Mouse (Mus musculus) layer of hippocampus, adult 9-11 months (tissue): ENCODE measurements around the gene Gm28036.

ENCODE experiments used
- DNase-seq: peaks from one replicate; pipeline ENCODE4 v3.0.0; 2022

Gene Gm28036

DNA sequence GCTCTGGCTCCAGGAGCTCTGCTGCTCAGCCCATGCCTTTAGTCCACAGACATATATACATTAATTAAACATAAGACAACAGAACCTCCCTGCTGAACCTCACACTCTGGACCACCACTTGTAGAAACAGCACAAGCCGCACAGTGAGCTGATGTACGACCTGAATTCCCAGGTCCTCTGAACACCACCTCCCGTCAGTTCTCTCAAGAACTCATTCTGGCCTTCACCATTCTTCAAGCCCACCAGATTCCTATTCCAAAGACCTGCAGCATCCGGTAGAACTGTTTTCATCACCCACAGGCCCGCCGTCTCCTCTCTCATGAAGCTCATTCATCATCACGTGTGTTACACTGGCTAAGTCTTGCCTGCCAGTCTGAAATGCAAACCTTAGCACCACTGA lies 46.5 kb downstream of the Gm28036 start:
- DNase-seq: no peak

DNA sequence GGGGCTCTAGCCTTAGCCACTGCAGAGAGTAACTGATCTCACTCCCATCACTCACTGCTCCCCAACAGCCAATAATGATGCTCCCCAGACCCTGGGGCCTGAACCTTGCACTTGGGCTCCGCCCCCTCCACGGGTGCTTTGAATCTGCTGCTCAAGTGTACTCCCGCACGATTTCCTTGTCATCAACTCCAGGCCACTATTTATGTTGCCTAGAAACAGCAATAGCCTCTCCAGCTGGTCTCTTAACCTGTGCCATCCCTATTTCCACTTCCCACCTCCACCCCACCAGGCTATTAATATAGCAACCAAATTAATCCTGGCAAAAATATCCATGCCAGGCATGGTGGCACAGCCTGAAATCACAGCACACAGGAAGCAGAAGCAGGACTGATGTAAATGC lies 47.2 kb downstream of the Gm28036 start:
- DNase-seq: no peak

DNA sequence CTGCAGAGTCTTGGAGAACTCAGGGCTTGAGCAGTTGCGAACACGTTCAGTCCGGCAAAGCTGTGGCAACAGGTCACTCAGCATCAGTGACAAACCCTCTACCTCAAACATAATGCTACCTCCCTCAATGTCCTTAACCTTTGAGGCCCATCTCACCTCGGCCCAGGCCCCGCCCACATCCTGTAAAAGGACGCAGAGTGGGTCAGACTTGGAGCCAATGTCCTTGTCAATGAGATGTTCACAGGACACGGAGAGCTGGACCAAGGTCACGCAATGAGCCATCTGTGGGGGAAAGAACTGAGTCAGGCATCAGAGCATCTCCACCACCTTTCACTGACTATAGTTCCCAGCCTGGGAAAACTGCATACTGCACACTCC lies 47.7 kb downstream of the Gm28036 start:
- no peak for DNase-seq

DNA sequence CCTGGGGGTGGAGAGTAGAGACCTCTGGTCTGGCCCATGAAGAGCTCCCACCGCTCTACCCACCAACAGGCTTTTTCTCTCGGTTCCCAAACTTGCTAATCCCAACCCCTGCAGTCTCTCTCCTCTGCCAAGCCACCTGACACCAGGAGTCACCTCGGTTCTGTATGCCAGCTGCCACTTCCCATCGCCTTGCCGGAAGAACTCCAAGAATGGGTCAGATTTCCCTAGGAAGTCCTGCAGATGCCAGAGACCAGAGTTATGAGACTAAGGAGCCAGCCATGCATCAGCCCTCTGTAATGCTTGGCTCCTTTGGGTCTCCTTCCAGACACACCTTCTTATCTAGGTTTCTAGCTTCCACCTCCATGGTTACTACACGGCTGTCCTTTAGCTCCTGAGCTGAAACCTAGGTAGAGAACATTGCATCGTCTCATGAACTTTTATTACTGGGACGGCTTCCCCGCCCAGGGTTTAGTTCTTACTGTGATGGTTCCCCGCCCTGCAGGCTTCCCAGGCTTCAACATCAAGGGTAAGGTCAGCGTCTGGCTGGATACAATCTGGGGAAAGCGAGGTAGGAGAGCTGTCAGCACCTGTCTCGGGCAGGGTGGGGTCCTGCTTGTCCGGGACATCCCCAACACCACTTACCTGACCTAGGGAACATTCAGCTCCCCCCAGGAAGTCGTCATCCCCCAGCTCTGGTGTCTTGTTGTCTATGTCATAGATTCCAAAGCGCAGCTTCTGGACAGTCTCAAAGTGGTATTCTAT lies 48.3 kb downstream of the Gm28036 start:
- no peak for DNase-seq

DNA sequence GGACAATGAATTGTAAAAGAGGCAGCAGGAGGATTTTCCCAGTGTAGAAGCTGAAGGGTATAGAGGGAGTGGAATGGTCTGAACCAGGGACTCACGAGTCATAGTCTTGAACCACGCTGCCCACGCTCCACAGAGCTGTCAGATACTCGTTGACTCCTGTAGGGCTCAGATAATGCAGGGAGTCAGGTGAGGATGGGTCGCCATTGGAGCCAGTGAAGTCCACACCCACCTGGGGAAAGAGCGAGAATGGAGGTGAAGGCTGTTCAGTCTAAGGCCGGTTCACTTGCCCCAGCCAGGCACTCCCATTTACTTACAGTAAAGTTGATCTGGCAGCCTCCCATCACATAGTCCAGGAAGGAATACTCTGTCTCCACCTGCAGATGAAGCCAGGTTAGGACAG lies 49.4 kb downstream of the Gm28036 start:
- no peak for DNase-seq

DNA sequence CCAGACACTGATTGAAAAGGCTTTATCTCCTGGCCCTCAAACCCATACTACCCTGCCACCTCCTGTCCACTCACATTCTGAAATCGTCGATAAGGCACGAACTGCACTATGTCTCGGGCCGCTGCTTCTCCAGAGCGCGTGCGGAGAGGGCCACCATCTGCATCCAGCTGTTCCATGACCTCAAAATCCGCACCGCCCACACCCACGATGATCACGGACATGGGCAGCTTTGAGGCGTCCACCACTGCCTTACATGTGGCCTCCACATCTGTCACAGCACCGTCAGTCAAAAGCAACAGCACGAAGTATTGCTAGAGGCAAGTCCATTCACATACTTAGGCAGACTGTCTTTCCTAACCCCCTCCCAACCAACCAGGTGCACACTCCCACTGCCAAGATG lies 53.2 kb downstream of the Gm28036 start:
- DNase-seq: no peak

DNA sequence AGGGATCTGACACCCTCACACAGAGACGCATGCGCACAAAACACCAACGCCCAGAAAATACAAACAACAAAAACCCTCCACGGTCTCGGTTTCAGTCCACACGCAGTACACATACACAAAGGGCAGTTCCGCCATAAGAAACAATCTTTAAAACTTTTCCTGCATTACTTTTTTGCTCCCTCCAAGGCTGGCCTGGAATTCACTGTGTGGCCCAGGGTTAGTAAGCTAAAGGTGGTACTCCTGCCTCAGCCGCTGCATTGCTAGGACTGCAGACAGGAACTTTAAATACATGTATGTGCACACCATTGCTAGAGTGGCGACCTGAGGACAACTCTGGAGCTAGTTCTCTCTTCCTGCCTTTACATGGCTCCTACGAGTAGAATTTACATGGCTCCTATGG lies 55.7 kb downstream of the Gm28036 start:
- no peak for DNase-seq

DNA sequence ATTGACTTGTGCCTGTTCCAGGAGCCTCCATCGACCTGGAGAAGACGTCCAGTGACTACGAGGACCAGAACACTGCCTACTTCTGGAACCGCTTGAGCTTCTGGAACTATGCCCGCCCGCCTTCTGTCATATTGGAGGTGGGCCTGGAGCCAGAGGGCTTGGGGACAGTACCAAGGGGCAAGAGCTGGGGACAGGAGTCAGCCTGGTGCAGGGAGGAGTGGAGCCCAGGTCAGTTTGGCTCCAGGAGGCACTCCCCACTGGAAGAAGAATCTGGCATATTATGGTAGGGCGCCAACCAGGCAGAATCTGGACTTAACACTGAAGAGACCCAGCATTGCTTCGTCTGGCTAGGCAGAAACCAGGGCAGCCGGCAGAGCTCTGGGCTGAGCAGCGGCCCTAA lies 59.0 kb downstream of the Gm28036 start:
- DNase-seq: no peak

DNA sequence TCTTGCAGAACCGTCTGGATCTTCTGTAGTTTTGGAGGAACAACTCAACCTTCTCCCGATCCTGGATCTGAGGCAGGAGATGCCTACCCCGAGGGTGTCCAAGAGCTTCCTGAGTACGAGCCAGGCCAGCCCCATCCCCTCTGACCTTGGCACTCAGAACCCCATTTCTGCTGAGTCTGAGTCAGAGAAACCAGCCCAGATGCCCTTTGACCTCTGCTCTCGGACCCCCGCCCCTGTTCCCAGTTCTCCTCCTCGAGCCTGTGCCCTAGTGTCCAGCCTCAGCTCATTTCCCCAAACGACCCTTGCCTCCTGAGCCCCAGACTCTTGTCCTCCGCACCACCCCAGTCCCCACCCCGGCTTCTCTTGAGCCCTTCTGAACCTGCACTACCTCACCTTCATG lies 60.8 kb downstream of the Gm28036 start:
- DNase-seq: no peak

DNA sequence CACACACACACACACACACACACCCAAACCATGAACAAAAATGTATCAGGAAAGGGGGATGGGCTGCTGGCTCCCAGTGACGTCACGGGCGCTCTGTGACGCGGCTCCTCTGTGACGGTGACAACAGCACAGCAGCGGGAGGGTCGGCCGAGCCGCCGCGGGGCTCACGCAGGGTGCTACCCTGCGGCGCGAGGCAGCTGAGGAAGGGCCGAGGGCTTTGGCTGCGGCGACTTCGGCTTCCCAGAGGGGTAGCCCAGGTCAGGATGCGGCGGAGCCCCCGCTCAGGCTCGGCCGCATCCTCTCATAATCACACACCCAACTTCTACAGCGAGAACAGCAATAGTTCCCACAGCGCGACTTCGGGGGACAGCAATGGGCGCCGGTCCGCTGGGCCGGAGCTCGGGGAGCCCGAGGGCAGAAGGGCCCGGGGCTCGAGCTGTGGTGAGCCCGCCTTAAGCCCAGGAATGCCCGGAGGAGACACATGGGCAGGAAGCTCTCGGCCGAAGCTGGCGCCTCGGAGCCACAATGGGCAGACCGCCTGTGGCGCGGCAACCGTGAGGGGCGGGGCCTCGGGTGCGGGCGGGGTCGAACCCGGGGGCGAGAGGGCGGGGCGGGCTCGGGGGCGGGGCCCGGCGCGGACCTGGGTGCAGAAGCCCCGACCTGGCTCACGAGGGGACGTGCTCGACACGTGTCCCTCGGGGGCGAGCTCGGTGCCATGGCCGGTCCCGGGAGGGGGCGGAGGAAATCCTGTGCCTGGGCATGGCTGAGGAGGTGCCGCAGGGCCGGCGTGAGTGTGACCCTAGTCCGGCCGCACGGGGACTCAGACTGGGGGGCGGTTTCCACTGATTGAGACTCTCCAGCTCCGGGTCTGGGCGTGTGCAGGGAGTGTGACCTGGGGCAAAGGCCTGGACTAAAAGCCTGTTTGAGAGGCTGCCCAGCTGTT lies 61.5 kb downstream of the Gm28036 start, which contains the start of gene Spag4:
TSS of gene Spag4 (plus strand) at position 77 of the 943 bp plus-strand sequence.
- no peak for DNase-seq

DNA sequence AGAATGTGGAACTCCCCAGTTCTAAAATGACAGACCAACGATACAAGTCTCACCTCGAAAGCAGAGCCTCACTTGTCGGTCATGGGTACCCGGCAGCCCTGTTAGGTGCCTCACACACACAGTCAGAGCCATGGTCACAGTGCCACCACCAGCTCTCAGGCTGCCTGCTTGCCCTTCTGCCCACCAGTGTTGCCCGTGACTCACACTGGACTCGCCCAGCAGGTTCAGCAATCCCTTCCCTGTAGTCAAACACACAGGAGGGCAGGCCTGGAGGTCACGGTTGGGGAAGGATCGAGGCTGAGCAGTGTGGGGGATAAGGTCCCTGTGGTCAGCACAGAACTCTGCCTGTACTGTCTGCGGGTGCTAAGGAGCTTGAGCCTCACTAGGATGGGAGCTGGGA lies 74.1 kb downstream of the Gm28036 start, which contains the start of gene Fer1l4:
TSS of gene Fer1l4 (minus strand) at position 132 of the 400 bp plus-strand sequence.
- no peak for DNase-seq

DNA sequence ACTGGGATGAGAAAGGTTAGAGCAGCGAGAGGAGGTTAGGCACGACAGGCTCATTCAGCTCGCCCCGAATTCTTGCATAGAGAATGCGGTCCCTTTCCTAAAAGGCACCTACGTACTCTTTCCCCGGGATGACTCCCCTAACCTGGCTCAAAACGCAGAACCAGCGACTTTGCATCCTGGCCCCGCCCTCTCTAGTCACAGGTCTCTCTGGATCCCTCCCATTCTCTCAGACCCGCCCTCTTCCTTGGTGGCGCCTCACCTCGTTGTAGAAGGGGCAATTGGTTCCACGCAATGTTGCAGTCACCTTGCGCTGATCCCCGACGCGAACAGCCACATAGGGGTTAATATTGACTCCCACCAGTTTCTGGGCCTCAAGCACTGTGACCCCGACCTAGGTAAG lies 79.0 kb downstream of the Gm28036 start:
- DNase-seq: no peak

DNA sequence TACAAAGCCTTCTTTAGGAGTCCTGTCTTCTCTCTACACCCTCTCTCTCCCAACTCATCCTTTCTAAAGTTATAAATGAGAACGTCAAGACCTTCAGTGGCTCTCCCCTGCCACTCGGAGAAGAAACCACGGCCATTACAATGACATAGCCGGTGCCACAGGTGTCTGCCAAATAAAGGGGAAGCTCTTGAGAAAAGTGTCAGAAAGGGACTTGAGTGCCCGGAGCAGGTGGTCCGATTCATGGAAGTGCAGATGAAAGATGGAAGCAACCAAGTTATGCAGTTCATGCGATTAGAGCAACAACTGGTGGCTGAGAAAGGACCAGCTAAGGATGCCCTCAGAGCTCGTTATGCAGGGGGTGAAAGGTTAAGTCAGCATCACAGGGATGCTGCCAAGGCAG lies 84.0 kb downstream of the Gm28036 start:
- DNase-seq: no peak

DNA sequence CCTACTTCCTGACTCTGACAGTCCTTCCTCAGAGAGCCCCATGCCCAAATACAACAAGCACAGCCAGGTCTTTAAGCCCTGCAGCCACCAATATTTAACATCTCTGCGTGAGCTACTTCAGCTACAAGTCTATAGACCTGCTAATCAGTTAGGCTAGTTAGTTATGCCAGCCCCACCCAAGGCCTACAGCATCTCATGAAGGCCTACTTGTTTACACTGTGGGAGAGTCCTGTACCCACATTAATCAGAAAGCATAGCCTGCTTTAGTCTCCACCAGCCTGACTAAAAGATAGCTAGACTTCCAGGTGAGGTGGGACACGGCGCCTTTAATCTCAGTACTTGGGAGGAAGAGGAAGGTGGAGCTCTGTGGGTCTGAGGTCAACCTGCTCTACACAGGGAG lies 87.5 kb downstream of the Gm28036 start:
- no peak for DNase-seq

DNA sequence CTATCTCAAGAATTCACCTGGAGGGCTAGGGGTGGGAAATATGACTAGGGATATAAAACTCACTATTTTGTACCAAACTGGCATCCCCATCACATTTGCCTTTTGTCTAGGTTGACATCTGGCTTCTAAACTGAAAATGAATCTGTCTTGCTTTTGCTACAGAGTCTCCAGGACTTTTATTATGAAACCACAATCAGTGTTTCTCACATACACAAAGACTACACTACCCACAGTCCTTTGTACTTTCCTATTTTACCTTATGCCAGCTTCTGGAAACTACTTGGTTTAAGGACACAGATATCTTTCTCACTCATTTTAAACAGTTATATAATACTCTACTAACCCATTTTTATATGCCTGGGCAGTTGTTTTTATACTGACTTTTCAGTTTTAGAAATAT lies 101.4 kb downstream of the Gm28036 start:
- DNase-seq: no peak
